Mouse (Mus musculus): Measurements from ENCODE around the gene C130050O18Rik.

Gene C130050O18Rik

DNA sequence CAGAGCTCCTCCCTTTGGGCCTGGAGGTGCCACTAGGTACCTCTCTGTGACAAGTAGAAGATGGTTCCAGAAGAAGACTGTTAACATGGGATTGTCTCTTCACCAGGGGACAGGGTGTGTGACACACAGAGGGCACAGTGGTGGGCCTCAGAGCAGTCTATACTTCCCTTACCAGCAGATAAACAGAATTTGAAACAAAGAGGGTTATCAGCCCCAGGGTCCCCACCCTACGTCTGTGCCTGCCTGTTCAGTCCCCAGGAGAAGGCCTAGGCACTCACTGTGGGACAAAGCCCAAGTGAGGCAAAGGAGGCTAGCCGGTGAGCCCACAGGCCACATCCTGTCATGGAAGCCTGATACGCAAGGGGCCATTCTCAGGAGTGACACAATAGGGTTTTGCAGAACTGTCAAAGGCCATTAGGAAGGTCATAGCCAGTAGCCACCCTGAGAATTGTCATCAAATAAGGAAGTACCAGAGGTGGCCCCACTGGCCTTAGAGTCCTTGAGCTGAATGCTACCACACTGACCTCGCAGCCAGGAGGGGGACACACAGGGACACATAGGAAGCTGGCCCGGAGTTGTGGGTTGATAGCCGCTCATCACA lies at the start of gene C130050O18Rik:
C130050O18Rik (plus strand) TSS at position 480 of the 601 bp plus-strand sequence.
- no peak for DNase-seq (ENCODE audit: low spot score)

DNA sequence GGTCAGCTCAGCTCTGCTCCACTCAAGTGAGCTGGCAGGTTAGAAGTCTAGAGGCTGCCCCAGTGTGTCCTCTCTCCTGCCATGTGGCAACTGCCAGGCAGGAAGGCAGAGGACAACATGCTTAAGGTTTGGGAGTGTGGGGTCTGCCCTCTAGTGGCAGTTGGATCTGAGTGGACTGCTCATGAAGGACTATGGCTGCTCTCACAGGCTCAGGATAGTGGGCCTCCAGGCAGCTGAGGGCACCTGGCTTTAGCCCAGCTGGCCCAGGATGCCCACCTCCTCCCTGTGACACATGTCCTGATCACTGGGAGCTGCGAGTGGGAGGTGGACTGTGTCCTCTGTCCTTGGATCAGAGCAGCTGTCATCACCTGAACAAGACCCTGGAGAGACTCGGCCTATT lies 46.4 kb upstream of the C130050O18Rik start:
- DNase-seq (ENCODE audit: low spot score): no peak

DNA sequence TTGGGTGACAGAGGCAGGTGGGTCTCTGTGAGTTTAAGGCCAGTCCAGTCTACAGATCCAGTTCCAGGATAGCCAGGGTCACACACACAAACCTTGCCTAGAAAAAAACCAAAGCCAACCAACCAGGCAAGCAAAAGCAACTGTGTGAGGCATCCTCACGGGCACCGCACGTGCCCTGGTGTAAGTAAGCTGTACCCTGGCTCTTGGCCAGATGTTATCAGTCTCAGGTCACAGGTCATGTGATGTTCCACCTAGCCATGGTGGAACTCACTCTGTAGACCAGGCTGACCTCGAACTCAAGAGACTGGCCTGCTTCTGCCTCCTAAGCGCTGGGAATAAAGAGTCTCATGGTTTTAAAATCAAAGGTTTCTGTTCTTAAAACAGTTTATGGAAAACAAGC lies 45.8 kb upstream of the C130050O18Rik start:
- no peak for DNase-seq (ENCODE audit: low spot score)

DNA sequence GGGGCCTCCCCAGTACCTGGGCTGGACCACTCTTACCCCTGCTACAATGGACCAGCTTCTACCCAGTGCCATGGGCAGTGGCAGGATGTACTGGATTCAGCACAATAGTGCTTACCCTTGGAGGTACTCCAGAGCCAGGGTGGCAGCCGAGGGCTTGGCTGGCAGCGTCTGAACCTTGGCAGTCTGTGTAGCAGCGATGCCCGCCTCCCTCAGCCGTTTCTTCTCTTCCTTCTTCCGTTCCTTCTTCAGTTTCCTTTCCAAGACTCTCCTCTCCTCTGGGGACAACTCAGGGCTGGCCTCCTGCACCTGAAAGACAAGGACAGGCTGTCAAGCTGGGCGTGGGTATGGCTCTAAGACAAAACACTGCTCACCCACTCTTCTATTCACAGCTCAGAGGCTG lies 41.2 kb upstream of the C130050O18Rik start:
- DNase-seq (ENCODE audit: low spot score): no peak

DNA sequence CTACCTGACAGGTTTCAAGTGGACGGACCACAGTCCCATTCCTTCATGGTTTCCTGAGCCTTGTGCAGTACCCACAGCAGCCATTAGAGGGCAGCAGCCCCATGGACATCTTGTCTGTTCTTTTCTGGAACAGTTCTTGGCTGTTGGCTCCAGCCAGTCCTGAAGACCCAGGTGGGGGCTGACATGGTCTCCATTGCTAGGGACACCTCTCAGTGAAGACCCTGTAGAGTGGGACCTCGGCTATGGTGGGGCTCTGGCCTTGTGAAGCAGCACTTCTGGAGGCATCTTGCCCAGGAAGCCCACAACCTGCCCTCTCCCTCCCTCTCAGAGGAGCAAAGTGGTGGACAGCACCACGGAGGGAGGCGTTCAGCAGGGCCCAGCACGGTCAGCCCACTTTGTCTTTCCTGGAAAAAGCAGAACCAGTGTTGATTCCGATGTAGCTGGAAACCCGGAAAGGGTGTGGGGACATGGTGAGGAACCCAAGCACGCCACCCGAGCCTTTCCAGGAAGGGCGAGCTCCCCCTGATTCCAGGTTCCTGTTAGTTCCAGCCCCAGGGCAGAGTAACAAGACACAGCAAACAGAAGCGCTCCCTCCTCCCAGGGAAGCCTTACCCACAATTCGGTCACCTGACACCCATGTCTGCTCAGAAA lies 40.7 kb upstream of the C130050O18Rik start:
- peak; percentile 84 for DNase-seq (ENCODE audit: low spot score)

DNA sequence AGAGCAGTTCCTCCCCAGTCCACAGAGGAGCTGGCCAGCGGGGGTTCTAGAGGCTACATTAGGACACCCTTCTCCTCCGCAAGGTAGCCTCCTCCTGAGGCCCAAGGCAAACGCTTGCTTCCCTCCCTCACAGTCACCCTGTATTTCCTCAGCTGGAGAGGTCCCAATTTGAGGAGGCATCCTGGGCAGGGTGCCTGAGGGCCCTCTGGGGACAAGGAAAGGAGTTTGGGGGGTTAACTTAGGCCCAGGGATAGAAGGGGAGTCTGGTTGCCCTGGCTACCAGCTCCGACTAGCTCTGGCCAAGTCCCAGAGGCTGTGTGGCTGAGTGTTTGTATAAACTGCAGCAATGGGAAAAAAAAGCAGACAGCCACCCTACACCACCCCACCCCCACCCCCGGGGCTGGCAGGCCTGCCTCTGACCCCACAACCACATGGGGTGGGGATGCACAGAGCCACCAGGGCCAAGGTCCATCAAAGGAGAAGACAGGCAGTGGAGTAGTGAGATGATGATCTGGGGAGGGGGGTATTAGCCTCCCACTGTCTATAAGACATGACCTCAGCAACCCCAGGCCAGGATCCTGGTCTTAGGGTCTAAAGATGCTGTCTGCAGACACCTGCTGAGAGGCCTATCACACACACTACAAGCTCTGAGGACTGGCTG lies 40.0 kb upstream of the C130050O18Rik start:
- DNase-seq (ENCODE audit: low spot score): no peak

DNA sequence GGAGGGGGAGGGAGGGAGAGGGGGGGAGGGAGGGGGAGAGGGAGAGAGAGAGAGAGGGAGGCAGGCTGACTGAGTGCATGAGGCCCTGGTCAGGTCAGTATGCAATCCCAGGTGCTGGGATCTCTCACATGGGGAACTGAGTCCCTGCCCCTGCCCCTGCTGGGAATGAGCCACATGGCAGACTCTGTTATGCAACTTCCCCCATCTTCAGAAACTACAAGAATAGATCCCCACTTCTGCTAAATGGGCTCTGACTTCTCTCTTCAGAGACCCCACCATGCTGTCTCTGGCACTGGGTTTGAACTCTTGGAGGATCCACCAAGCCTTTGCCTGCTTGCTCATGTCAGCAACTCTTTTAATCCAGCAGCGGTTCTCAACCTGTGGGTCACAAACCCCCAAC lies 39.3 kb upstream of the C130050O18Rik start:
- DNase-seq (ENCODE audit: low spot score): no peak

DNA sequence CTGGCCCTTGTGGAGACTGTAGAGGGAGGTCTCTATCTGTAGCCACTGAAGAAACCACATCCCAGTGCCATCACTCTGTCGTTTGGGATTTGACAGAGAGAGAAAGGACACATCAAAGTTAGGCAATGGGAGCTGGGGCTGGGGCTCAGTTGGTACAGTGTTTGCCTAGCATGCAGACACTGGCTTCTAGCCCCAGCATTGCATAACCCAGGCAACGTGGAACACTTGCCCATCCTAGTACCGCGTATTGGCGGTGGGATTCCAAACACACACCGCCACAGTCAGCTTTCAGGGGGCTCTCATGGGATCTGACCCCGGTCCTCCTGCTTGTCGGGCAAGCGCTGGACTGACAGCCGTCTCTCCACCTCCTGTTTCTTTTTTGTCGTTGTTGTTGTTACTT lies 38.6 kb upstream of the C130050O18Rik start:
- DNase-seq (ENCODE audit: low spot score): no peak

DNA sequence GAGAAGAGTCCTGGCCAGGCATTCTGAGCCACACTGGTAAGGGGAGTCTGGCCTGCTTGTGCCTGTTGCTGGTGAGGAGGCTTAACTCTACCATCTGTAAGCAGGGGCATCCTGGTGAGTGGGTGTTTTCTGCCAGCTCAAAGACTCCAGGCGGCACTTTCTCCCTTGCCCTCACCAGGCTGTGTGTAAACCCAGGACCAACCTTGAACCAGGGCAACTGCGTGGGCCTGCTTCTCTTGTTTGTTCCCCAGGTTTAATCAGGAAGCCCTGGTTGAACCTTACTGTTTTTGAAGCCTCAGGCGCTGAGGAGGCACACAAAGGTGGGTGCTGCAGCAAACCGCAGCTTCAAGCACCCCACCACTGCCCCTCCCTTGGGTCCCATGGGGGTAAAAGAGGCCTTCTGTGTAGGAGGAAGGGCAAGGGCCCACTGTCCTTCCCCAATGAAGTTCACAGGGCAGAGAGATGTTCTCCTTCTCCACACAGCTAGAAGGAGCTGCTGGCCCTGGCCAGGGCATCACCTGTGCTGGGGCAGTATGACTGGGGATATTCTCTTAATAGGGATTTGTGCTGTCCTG lies 37.1 kb upstream of the C130050O18Rik start:
- DNase-seq (ENCODE audit: low spot score): no peak

DNA sequence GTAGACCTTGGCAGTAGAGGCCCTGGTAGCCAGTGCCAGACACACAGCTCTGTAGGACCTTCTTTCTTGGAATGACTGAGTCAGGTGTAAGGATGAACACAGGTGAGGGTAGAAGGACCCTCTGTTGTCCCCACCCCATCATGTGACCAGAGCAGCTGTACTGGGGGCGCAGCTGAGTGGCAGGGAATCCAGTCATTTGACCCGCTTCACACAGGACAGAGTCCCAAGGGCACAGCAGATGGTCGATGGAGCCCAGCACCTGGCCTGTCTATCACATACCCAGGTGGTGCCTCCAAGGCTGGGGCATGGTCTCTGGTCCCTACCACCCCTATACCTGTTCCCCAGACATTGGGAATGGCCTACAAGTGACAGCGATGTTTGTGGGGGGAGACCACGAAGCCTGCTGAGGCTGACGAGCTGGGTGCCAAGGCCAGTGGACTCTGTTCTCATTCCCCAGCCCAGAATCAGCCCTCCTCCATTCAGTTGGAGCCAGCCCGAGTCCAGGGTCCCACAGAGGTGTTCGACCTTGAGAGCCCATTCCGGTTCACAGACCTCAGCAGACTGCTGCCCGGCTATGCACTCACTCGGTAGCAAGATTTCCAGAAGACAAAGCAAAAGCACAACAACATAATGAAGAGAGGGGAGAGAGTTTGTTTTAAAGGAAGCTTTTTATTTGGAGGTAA lies 36.3 kb upstream of the C130050O18Rik start:
- no peak for DNase-seq (ENCODE audit: low spot score)

DNA sequence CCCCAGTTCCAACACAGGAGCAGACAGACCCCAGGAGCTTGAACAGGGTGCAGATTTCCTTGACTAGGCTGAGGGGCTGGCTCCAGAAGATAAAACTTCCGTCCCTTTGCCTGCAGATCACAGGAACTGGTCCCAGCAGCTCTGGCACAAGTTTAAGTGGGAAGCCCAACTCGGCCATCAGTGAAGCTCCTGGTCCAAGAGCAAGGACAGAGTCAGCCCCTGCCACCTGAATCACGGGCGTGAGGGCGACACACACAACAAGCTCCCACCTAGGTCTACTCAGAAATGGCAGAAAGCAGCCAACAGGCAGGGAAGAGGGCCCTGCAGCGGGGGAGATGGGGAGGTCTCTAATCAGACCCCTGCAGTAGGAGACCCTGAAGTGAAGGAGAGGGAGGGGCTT lies 34.7 kb upstream of the C130050O18Rik start:
- DNase-seq (ENCODE audit: low spot score): no peak

DNA sequence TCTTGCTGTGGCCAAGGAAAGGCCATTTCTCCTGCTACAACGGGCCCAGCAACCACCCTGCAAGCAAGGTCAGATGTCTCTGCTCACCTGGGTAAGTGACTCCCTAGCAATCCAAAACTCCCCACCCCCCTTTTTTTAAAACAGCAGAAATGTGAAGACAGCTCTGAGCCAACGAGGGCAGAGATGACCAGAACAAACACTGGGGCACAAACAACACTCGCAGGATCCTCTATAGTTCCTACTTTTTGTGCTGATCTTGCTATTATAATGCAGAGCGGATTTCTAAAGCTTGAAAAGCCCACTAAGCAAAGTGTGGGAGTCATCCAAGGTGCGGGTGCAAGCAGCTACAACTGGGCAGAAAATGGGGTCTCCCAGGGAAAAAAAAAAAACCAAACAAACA lies 34.0 kb upstream of the C130050O18Rik start:
- DNase-seq (ENCODE audit: low spot score): no peak

DNA sequence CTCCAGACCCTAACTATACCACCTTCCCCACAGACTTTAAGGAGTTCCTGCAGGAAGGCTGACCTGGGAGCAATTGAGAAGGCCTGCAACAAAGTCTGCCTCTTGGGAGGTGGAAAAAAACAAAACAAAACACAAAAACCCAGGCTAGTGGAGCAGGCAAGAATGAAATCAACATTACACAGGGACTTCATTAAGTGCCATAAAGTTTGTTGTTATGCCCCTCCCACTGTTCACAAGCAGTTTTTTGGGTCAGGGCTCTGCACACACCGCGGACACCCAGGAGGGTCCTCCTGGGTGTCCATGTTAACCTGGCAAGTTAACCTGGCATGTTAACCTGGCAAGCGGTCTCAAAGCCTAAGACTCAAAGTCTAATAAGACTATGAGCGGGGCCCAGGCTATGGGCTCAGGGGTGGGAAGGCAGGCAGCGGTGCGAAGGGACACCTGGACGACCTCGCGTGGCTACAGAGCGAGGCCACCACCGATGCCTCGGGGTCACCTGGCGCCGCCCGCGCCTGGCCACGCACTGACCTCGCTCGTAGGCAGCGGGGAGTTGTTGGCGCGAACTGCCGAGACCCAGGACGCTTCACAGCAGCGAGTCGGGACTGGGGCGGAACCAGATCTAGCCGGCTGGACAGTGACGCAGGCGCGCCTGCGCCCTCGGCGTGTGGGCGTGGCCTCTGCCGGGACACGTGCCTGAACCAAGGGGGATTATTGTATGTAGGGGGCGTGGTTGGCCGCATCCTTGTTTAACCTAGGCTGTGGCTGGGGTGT lies 33.3 kb upstream of the C130050O18Rik start:
- peak; percentile 91 for DNase-seq (ENCODE audit: low spot score)

DNA sequence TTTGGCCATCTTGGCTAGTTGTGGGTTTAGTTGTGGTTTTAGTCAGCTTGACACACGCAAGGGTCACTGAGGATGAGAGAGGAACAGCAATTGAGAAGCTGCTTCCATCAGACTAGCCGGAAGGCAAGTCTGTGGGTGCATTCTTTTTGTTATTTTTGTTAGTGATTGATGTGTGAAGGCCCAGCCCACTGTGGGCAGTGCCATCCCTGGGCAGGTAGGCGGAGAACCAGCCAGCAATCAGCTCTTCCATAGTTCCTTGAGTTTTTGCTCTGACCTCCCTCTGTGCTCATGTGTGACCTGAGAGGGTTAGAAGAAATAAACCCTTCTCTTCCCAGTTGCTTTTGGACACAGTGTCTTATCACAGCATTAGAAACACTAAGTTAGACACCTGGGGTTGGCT lies 32.0 kb upstream of the C130050O18Rik start:
- no peak for DNase-seq (ENCODE audit: low spot score)

DNA sequence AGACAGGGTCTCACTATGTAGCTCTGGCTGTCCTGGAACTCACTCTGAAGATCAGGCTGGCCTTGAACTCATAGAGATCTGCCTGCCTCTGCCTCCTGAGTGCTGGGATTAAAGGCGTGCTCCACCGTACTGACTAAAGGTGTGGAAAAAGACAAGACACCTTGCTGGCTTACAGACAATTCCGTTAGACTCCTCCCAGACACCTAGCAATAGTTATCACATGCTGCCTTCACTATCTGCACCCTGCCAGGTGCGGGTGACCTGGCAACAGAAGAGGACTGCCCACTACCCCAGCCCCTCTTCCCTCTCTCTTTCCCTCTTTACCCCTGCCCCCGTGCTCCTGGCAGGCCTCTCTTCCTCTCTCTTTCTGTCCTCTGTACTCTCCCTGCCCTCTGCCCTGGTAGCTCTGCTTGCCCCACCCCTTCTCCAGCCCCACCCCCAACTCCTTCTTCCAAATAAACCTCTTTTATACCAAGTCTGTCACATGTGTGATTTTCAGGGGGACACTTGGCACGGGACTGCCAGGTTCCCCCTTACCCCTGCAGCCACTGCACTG lies 31.1 kb upstream of the C130050O18Rik start:
- DNase-seq (ENCODE audit: low spot score): no peak

DNA sequence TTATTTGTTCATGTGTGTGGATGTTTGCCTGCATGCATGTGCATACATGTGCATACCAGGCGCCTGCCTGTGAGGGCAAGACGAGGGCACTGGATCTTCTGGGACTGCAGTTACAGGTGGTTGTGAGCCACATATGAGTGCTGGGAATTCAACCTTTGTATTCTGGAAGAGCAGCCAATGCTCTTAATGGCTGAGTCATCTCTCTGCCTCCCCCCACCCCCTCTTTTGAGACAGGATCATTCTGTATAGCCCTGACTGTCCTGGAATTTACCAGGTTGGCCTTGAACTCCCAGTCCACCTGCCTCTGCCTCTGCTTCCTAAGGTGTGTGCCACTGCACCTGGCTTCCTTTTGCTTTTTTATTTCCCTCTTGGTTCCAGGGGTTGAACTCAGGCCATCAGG lies 30.2 kb upstream of the C130050O18Rik start:
- DNase-seq (ENCODE audit: low spot score): no peak

DNA sequence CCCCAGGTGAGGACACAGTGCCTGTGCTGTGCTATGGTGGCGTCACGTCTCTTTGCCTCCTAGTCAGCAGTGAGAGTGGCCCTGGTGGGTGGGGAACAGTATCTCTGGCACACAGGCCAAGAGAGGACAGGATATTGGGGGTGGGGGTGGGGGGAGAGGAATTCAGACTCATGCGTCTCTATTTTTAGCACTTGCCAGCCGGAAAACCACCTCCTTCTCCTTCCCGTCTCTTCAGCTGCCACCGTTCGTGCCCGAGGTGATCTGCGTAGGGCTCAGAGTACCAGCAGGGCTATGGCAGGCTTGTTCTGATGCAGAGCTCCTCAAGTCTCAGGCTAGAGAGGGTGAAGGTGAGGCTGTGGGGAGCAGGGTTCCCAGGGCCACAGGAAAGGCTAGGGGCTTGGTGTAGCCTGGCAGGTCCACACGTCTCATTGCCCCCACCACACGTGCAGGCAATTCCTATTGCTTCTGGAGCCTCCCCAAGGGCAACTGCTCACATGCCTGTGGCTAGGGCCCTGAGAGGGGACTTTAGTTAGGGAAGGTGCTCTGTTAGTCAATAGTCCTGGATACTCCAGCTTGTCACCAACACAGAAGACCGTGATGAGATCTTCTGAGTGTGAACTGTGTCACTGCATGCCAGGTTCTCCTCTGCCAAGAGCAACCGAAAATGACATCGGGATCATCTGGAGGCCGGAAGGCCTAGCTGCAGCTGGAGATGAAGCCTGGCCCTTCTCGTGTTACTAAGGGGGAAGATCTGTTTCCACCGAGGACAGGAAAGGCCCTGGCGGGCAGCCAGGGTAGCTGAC lies 27.4 kb upstream of the C130050O18Rik start, which contains the start of gene Gpr146:
Gpr146 (plus strand) TSS at position 230 of the 803 bp plus-strand sequence.
- no peak for DNase-seq (ENCODE audit: low spot score)

DNA sequence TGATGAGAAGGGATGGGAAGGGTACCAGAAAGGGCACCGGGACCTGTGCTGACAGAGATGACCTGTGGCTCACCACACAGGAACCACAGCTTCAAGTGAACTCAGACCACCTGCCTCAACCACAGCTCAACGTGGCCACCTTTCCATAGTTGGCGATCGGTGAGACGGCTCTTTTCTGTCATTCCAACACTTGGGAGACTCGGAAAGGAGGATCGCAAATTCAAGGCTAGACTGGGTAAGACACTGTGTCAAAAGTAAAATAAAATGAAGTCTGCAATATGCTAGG lies 26.9 kb upstream of the C130050O18Rik start:
- no peak for DNase-seq (ENCODE audit: low spot score)

DNA sequence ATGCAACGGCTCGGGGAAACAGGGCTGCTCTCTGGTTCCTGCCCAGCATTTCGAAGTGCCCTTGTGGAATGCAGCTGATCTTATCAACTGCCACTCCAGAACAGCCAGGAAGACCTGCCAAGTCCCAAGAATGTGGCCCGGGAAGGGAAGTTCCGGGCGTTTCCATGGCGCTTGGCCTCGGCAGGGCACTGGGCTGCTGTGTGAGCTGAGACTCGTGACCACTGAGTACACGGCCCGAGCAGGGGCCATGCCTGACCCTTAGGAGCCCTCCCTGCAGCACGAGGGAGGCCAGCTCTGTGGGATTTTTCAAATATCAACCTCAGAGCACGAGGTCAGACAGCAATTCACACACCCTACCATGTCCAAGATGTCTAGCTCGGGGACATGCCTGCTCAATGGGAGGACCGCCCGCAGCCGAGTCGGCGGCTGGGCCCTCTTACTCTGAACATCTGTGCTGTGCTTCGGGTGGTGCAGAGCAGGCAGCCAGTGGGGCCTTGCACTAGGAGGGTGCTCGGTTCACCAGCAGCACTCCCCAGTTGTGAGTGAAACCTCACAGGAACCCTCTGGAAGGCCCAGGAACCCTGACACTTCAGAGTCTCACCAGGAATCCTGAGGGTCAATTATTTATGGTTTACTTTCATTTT lies 26.0 kb upstream of the C130050O18Rik start:
- DNase-seq (ENCODE audit: low spot score): no peak

DNA sequence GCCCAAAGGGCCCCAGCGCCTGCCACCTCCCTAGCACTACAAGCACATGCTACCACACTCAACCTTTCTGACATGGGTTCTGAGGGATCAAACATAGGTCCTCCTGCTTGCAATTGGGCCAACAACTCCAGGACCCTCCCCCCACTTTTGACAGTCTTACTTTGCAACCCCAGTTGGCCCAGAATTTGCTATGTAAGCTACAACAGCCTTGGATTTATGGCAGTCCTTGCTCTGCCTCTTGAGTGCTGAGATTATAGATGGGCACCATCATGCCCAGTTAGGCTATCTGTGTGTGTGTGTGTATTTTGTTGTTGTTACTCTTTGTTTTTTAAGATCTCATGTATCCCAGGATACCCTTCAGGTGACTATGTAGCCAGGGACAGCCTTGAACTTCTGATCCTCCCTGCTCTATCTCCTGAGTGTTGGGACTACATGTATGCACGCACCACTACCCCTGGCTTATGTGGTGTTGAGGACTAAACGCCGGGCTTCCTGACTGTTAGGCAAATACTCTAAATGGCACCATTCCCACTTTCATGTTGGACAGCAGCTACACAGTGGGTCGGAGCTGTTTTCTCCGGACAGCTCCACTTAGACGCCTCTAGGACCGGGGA lies 25.2 kb upstream of the C130050O18Rik start:
- DNase-seq (ENCODE audit: low spot score): no peak

Data from c-Kit-positive CD71-positive TER-119-positive erythroid progenitor cells, embryonic 14.5 days (primary cell).